Mouse (Mus musculus): ENCODE measurements around the gene Arhgap35.
"Not testable (repeated sequence)": the region's sequence is repeated elsewhere in the genome, so short reads cannot be mapped to it uniquely, and the experiment has no call there.

The Arhgap35 gene

DNA sequence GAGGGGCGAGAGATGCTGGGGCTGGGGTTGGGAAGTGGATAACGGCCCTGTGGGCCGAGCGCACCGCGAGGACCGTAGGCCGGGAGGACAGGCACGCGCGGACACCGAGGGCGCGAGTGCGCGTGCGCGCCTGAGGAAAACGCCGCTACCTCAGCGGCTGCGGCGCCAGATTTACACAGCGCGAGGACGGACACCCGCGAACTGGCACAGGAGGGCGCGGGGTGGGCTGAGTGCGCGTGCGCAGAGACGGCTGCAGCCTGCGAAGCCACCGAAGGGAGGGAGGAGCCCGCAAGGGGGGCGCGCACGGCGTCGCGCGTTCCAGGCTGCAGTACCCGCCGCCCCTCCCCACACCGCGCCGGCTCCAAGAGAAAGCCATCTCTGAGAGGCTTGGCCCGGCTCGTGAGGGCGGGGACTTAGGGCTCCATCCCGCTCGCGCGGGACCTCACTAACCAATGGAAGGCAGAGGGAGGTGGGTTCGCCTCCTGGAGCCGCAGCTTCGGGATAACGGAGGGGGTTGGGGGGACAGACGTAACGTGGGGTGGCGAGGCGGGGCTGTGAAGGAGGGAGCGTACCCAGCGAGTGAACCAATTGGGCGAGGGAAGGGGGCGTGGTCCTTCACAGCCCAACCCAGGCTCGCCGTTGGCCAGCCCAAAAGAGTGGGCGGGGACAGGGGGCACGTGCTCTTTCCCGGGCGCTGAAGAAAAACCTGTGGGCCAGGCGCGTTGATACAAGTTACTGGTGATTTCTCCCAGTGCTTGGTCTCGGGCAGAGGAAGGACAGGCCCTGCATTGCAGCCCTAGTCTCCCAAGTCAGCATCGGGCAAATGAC is at the start of gene Arhgap35:
Gene Arhgap35 (minus strand): TSS at position 106 of the 828 bp plus-strand sequence.
- peak; percentile 98 for DNase-seq

DNA sequence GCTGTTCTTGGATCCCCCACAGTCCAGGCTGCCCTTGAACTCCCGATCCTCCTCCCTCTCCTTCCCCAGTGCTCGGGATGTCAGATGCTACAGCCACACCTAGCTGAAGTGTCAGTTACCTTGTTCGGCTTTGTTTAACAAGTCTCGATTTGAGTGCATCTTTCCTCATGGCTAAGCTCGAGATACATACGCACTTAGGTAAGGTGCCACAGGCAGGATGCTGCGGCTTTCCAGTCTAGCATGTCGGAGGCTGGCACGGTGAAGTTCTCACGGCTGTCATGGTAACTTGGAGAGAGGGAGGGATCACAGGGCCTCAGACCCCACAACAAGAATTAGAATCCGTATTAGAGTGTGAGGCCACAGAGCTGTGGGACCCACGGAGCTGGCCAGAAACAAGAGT is 29.5 kb upstream of the Arhgap35 start:
- no peak for DNase-seq

DNA sequence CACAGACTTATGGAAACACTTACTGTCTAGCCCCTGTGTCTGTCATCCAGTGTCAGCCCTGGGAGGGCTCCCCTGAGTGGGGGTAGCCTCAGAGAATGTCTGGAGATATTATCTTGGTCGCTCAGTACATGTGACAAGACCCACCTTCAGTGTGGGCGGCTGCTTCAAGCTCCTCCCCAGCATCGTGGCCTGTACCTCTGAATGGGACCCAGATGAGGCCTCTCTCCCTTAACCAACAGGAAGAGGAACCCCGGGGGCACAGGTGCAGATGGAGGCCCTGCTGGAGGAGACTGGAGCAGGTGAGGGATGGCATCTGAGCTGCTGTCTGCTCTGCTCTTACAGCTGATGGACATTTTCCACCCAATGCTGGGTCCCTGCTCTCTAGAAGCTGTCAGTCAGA is 28.3 kb upstream of the Arhgap35 start:
- DNase-seq, result not testable (repeated sequence)

DNA sequence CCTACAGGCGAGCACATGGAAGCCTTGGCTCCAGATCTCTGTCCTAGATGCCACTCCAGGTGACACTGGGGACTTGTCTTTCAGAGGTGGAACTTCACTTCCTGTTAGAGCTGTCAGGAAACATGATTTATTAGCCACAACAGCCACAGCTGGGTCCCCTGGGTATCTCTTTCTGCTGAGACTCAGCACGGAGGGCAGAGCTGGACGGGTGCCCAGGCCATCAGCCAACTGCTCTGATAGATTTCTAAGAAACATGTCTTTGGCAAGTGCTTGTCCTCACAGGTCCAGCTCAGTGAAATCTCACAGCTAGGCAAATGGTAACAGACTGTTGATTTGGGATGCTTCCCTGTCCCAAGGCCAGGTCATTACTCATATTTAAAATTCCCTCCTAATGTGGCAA is 24.2 kb upstream of the Arhgap35 start:
- DNase-seq, result peak; percentile 48

DNA sequence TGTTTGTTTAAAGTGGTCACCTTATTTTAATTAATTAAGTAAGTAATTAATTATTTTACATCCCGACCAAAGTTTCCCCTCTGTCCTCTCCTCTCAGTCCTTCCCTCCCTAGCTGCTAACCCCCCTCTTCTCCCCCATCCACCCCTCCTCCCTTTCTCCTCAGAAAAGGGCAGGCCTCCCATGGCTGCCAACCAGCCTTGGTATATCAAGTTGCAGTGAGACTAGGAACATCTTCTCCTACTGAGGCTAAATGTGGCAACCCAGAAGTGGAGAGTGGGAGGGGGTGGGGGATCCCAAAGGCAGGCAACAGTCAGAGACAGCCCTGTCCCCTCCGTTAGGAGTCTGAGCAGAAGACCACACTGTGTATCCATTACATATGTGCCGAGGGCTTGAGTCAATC is 20.3 kb upstream of the Arhgap35 start:
- no peak for DNase-seq

DNA sequence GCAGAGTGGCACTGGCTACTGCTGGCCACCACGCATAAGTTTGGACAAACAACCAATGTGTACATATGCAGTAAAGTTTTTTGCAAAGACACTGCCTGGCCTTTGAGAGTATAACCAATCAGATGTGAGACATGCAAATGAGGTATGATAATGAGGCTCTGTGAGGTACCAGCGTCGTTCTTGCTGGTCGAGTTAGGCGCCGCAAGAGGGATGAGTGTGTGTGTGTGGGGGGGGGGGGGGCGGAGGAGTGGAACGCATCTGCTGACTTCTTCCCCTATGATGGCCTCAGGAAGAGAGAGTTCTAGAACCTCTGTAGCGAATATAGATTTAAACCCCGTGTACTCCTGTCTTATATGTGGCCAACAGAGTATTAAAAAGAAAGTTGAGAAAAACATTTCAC is 19.1 kb upstream of the Arhgap35 start:
- DNase-seq, result not testable (repeated sequence)

DNA sequence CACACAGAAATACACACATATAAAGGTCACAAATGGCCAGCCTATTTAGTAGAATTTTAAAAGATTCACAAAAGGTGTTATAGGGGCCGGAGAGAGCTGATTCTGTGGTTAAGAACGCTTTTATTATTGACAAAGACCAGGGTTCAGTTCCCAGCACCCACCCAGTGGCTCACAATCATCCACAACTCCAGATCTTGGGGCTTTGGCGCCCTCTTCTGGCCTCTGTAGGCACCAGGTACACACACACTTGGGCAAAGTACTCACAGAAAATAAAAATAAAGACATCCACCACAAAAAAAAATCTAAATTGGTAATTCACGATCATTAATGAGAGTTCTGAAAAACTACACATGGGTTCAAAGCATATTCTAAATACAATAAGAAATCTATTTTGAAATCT is 17.1 kb upstream of the Arhgap35 start:
- no peak for DNase-seq

DNA sequence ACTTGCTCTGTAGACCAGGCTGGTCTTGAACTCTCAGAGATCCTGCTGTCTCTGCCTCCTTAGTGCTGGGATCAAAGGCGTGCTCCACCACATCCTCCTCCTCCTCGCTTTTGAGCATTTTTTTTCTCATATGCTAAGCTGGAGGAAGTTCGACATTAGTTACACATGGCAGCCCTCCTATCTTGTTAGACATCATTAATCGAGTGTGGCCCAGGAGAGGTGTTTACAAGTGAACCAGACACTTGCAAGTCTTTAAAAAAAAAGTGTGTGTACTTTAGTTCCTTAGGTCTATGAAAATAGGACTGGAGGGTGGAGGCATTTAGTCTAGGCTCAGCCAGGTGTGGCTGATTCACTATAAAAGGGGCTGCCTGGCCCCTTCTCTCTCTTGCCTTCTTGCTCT is 16.2 kb upstream of the Arhgap35 start:
- DNase-seq, result no peak

DNA sequence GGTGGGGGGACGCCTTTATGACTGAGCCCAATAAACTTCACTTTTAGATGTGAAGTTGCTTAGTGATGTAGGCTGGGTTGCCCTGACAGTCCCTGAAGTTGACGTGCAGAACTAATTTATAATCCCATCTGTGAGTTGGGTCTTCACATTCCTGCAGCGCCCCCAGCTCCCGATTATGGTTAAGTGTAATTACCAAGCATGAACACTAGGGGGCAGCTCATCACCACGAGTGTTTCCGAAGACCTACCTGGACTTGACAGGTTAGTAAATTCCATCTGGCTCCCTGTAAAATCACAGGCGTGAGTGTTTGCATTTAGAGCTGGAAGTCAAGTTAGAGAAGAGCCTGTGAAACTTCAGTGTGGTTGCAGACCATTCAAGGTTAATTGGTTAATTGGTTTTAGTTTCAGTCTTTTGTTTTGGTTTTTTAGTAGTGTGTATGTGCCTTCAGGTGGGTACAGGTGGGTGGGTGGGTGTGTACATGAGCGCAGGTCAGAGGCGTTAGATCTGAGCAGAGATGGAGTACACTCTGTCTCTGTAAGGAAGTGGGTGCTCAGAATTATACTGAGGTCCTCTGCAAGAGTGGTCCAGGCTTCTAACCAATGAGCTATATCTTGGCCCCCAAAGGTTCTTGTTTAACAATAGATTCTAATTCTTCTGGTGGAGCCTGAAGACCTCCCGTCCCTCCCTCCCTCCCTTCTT is 15.0 kb upstream of the Arhgap35 start:
- DNase-seq, result peak; percentile 49

DNA sequence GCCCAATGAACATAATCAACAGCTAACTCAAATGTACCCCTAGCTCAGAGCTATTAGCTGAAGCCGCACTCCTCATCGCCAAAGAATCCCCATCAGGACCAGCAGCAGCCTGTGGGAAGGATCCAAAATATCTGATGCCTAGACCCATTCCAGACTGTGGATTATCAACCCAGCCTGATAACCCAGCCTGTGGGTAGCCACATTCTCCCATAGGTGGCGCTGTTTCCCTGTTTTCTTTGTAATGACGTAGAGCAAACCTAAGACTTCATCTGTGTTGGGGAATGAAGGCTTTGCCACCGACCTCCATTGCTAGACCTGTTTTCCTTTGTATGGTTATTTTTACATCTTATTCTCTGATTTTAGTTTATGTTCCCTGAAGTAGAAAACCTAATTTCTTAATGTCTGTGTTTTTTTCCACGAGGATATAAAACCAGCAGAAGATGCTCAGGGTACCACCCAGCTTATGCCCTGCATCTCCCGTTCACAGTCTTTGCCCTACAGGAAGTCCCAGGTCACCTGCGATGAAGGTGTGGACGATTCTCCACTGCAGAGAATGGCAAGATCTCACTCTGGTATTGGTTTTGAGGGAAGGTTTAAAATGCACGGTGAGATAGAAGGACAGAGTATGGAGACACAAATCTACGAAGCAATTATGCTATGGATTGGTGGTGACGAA is 13.4 kb upstream of the Arhgap35 start:
- DNase-seq, result peak; percentile 83

DNA sequence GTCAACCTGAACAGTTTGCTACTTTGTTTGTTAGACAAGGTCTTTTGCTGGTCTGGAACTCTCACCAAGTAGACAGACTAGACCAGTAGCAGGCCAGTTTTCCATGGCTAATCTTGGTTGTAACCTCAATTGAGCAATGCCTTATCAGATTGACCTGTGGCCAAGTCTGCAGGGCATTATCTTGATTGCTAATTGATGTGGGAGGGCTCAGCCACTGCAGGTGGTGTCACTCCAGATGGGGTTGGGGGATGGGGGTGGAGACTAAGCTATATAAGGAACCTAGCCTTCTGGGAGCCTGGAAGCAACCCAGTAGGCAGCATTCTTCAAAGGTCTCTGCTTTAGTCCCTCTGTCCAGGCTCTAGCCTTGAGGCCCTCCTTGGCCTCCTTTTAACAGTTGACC is 8.9 kb upstream of the Arhgap35 start:
- DNase-seq, result no peak

DNA sequence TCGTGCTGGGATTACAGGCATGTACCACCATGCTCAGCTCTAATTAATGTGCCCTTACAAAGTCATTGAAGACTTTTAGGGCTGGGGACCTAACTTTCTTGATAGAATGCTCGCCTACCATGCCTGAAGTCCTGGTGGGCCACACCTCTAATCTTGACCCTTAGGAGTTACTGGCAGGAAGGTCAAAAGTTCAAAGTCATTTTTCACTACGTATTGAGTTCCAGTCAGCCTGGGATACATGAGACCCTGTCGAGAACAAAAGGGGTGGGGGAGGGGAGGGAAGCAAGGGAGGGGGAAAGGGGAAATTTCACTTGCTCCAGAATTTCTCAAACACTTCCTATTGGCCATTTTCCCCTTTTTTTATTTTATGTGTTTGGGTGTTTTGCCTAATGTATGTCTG is 8.3 kb upstream of the Arhgap35 start:
- DNase-seq, result no peak

DNA sequence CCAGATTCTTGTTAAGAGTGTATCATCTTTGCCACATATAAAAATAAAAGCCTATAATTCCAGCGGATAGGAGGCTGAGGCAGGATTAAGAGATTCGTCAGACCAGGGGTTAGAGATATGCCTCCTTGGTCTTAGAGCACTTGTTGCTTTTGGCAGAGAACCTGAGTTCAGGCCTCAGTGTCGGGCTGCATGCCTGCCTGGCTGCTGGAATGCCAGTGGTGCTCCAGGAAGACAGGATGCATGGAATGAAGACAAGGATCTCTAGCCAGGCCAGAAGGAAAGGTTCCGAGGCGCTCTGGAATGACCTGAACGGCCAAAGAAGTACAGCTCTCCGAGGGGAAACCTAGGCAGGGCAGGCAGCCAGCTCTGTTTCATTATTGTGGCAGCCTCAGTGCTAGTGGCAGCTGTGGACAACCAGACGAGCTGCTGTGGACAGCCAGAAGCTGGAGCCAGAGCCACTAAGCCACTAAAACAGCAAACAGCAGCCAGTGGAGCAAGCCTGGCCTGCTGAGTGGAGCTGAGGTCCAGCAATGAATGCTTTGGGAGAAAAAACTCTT is 6.4 kb upstream of the Arhgap35 start:
- peak; percentile 60 for DNase-seq

DNA sequence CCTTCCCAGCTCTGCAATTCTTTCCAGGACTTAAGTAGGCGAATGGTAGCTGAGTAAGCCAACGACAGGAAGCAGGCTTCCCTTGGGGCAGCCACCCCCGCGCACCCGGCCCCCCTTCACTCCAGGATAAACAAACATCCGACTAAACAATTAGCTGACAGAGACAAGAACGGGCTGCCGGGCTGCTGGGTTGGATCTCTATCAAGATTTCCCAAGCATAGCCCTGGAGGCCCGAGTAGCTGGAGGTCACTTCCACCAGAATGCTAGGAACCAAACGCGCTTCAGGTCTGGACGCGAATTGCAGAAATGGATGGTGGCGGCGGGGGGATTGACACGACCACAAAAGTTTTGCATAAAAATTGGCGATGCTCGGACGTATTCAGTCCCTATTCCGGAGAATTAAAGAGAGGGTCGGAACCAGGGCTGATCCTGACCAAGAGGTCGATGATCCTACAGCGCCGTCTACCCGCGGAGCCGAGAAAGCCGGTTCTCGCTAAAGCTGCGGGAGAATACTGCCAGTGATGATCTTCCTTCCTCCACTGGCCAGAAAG is 3.9 kb upstream of the Arhgap35 start:
- DNase-seq, result peak; percentile 87

DNA sequence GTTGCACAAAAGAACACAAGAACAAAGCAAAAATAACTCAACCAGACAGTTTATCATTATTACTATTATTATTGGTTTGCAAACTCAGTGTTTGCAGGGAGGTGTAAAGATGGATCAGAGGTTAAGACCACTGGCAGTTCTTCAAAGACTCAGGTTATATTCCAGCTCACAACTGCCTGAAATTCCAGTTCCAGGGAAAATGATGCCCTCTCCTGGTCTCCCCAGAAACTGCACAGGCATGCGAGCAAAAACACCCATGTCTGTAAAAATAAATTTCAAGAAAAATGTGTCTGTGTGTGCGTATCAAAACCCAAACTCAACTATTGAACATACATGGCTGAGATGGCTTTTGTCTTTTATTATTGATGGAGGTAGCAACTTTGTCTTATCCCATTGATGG is 2.3 kb upstream of the Arhgap35 start:
- peak; percentile 73 for DNase-seq

DNA sequence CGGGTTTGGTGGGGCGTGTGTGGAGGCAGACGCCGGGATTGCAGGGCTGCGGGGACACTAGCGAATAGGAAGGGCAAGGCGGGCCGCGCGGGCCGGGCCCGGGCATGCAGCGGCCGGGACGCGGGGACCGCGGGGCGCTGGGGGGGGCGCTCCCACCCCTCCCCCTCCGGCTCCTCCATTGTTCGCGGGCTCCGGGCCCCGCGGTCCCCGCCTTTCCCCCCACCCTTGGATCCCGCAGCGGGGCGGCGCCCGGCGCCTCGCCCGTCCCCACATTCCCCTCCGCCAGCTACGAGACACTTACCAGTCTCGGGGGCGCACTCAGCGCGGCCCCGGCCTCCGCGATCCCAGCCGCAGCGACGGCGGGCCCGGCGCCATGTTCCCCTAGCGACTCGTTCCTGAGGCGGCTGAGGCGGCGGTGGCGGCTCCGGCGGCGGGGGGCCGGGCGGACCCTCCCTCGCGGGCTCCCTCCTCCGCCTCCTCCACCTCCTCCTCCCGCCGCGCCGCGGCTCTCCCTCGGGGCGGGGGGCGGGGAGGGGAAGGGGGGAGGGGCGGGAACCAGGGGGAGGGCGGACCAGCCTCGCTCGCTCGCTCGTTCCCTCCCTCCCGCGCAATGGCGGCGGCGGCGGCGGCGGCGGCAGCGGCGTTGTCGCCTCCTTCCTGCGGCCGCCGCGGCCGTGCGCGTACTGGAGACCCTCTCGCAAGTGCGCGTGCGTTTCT is 464 bp downstream of the Arhgap35 start:
- DNase-seq, result peak; percentile 64

DNA sequence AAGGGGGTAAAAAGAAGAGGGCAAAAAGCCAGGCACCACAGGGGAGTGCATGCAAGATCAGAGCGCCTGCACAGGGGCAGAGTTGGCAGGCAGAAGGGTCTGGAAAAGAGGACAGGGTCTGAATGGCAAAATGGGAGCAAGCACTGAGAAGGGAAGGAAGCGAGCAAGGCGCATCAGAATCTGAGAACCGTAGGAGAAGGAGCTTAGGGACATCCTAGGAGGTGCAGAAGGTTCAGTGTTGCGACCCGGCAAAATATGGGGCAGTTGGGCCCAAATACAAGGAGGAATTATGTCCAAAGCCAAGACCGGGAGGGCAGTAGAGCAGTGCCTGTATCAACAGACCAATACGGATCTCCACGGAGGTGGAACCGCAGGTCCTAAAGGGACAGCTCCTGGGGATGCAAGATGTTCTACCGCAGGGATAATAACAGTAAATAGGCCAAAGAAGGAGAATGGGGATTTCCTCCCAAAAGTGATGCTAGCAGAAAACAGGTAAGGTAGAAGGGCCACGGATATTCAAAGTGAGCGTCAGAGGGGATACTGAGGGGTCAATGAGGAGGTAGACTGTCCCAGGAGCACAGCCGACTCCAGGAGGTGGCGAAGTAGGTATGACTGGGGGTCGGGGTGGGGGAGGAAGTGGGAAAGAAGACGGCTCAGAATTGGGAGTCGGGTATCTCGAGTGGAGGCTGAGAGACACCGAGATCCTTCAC is 1.2 kb downstream of the Arhgap35 start:
- DNase-seq, result peak; percentile 8

DNA sequence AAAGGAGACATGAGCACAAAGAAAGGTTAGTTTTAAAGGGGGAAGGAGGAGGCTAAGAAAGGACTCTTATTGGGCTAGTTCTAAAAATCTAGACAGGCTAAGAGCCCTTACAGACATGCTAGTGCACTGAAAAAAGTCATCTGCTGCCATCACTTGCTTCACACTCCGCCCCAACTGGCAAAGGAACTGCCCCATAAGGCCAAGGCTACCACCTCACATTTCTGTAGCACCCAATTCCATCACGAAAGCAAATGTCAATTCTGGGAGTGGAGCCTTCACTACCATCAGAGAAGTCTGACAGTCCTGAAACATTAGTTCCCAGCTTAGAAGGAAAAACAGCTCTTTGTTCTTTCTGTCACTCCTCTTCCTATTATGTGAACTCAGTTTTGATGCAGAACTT is 4.4 kb downstream of the Arhgap35 start:
- peak; percentile 36 for DNase-seq

DNA sequence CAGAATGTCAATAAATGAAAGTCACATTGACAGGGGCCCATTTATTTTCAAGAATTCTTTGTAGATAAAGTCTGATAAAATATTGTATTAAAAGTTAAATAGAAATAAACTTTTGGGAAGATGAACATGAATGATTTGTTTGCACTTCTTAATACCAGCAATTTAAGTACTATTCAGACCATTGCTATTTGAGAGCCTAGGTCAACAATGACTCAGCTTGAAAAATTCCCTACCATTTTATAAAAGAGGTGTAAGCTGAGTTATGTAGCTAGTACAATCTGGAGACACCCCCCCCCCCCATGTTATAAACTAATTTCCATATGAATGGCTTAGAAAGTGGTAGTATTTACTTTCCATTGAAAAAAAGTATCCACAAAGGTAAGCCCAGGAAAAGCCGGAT is 5.8 kb downstream of the Arhgap35 start:
- DNase-seq, result no peak

DNA sequence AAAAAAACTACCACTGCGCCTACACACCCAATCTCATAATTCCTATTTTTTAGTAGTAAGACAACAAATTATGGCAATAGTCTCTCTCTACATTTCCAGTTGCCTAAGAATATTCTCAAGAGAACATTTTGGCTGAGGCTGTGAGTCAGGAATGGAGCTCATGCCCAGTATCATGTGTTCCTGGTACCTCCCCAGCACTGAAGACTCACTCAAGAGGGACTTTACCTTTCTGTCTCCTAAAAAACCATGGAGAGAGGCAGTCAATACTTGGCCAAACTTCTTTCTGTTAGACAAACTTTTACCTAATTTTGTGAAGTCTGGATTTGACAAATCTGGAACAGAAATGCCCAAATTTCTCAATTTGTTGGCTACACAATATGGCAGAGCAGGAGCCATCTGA is 6.7 kb downstream of the Arhgap35 start:
- DNase-seq, result no peak

DNA sequence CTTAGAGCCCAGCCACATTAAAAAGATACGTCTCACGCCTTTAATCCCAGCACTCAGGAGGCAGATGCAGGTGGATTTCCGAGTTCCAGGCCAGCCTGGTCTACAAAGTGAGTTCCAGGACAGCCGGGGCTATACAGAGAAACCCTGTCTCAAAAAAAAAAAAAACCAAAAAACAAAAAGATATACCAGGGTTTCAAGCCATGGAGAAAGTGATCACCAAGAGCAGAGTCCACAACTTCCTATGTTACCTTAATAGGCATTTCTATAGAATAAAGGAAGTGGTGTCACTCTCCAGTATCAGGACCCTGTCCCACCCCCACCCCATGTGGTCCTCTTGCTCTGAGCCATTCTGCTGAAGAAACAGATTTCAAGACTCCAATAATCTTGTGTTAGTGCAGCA is 8.0 kb downstream of the Arhgap35 start:
- DNase-seq, result not testable (repeated sequence)

DNA sequence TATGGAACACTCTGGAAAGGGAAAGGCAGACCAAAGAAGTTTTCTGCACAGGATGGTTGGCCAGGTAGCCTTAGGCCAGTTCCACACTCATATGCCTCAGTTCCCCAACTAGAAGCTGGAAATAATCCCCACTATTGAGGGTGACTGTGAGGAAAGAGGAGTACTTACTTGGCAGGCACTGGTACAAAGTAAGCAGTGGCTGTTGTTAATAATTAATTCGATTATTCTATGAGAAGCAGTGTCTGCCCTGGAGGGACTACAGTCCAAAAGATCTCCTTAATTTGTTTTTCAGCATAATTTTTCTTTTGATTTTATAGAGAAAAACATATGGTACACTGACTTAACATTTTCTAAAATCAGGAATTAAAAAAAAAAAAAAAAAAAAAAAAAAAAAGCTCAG is 10.7 kb downstream of the Arhgap35 start:
- DNase-seq, result no peak
